Mouse (Mus musculus) bone marrow, adult 2 months (tissue): ENCODE data around the gene Lfng.

Experiments used
- CTCF ChIP-seq: fragments of 200-500 bp; IDR thresholded peaks from 2 replicates; pipeline ENCODE4 v1.5.1; 2011; ENCODE audit warnings: low read length, control low read depth; ENCODE audit not compliant: control insufficient read depth, insufficient read depth
- POLR2A ChIP-seq: fragments of 200-500 bp; IDR thresholded peaks from 2 replicates; pipeline ENCODE4 v1.6.1; 2011; ENCODE audit warnings: low read depth, mild to moderate bottlenecking, control low read depth, low read length, borderline replicate concordance; ENCODE audit not compliant: control insufficient read depth

DNA sequence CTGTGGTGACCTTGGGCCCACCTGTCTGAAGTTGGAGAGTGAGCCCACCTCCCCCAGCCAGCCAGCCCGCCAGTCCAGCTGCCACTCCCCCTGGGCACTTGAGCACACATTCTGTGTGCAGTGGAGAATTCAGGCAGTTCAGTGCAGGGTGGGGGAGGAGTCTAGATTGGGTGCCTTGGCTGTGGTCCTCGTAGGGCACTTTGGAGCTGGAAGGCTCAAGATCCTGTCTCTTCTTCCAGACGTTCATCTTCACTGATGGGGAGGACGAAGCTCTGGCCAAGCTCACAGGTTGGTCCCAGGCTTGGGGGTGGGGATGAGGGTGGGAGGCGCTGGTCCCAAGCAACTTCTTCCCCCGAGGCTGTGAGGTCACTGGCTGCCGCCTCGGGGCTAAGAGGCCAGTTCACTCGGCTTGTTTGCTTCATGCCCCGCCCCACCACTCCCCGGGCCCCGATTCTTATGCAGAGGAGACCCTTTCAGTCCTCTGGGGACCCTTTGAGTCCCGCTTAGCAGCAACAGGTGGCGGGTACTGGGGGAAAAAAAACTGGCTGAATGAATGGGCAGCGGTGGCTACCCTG is 4.6 kb downstream of the Lfng start:
- no peak for TF ChIP-seq CTCF
- no peak for TF ChIP-seq POLR2A
